Comparison of ENCODE assay signal across 21 mouse cellular contexts in genomic region chr11:62924091-62924761, GRCm38 (mm10). TPM values are rescaled to one million over a fixed set of nuclear protein-coding genes. Genes with fewer than 3 reads are reported as not detected.
A peak's percentile ranks its signal among the peaks of the same experiment; 100 is the strongest.
DNase-seq lines count a peak whose midpoint lies in the region; ATAC-seq and TF ChIP-seq lines count a peak whose summit lies in the region.
"Had no signal": no experiment of that assay in that cellular context is flagged by ENCODE, and none has a peak within 500 bp of the region (broad histone marks: within the 10 kb centered on the region; RNA-seq: fewer than 3 reads in every experiment).

No protein-coding gene starts in this region.

- no peaks in the 10 kb centered on the region for H3K27me3 ChIP-seq in heart, embryonic 12.5 days (replicated peaks)
- H3K27me3 ChIP-seq in lung, postnatal 0 days (replicated peaks; ENCODE audit: insufficient read depth, low read length): no peaks in the 10 kb centered on the region
- no peaks in the 10 kb centered on the region for H3K27me3 ChIP-seq in heart, embryonic 13.5 days (replicated peaks)
- no peaks in the 10 kb centered on the region for H3K27me3 ChIP-seq in hindbrain, embryonic 12.5 days
- H3K27me3 ChIP-seq: limb, embryonic 13.5 days had no signal

- no peaks in the 10 kb centered on the region for H3K36me3 ChIP-seq in heart, embryonic 12.5 days
- H3K36me3 ChIP-seq in lung, postnatal 0 days (ENCODE audit: insufficient read depth, low read length): no peaks in the 10 kb centered on the region
- no peaks in the 10 kb centered on the region for H3K36me3 ChIP-seq in heart, embryonic 13.5 days
- H3K36me3 ChIP-seq in hindbrain, embryonic 12.5 days: no peaks in the 10 kb centered on the region
- H3K36me3 ChIP-seq: limb, embryonic 13.5 days had no signal

- no peak for TF ChIP-seq CTCF in lung, postnatal 0 days (IDR thresholded peaks at IDR 0.05)

- H3K27ac ChIP-seq in heart, embryonic 12.5 days (ENCODE audit: poor library complexity, severe bottlenecking): no peak overlapping the region
- no peak overlapping the region for H3K27ac ChIP-seq in lung, postnatal 0 days (ENCODE audit: low read length)
- 0 out of 2 replicates have a peak overlapping the region, but pooled peaks have one; percentile 45 for H3K27ac ChIP-seq in heart, embryonic 13.5 days (replicated peaks)
- no peak overlapping the region for H3K27ac ChIP-seq in hindbrain, embryonic 12.5 days
- H3K27ac ChIP-seq: hindbrain, embryonic 14.5 days; left cerebral cortex, adult 2 months; limb, embryonic 13.5 days had no signal

- 34% methylated on average over 6 of the region's 6 CpGs for WGBS in heart, embryonic 12.5 days
- WGBS in lung, postnatal 0 days: 43% methylated on average over 6 of the region's 6 CpGs
- 35% methylated on average over 6 of the region's 6 CpGs for WGBS in heart, embryonic 13.5 days
- 86% methylated on average over 6 of the region's 6 CpGs for WGBS in hindbrain, embryonic 12.5 days

- H3K9ac ChIP-seq in heart, embryonic 12.5 days: no peak overlapping the region
- H3K9ac ChIP-seq in lung, postnatal 0 days (replicated peaks; ENCODE audit: low read depth): no peak overlapping the region
- no peak overlapping the region for H3K9ac ChIP-seq in heart, embryonic 13.5 days
- H3K9ac ChIP-seq in hindbrain, embryonic 12.5 days: no peak overlapping the region
- H3K9ac ChIP-seq: hindbrain, embryonic 14.5 days; limb, embryonic 13.5 days had no signal

- no peak for TF ChIP-seq EP300 in lung, postnatal 0 days (IDR thresholded peaks at IDR 0.05)

- no peak overlapping the region; the same call in 1 of the 2 replicates for H3K4me2 ChIP-seq in heart, embryonic 12.5 days
- no peak overlapping the region for H3K4me2 ChIP-seq in lung, postnatal 0 days (replicated peaks; ENCODE audit: low read depth, low read length)
- H3K4me2 ChIP-seq in heart, embryonic 13.5 days: no peak overlapping the region
- H3K4me2 ChIP-seq in hindbrain, embryonic 12.5 days (replicated peaks): no peak overlapping the region
- H3K4me2 ChIP-seq: hindbrain, embryonic 14.5 days; limb, embryonic 13.5 days; midbrain, embryonic 11.5 days had no signal

- peaks cover 15% of the 10 kb centered on the region for H3K4me1 ChIP-seq in heart, embryonic 12.5 days (replicated peaks)
- no peaks in the 10 kb centered on the region; the same call in 1 of the 2 replicates for H3K4me1 ChIP-seq in lung, postnatal 0 days (ENCODE audit: insufficient read depth, low read depth, low read length)
- peaks cover 22% of the 10 kb centered on the region for H3K4me1 ChIP-seq in heart, embryonic 13.5 days
- peaks cover 5% of the 10 kb centered on the region; the same call in 1 of the 2 replicates for H3K4me1 ChIP-seq in hindbrain, embryonic 12.5 days

- H3K4me3 ChIP-seq in heart, embryonic 12.5 days: no peak overlapping the region
- H3K4me3 ChIP-seq in lung, postnatal 0 days (ENCODE audit: low read depth, low read length): no peak overlapping the region
- H3K4me3 ChIP-seq in heart, embryonic 13.5 days: no peak overlapping the region
- no peak overlapping the region for H3K4me3 ChIP-seq in hindbrain, embryonic 12.5 days
- H3K4me3 ChIP-seq: left cerebral cortex, adult 2 months; limb, embryonic 13.5 days had no signal

- no peak for ATAC-seq in heart, embryonic 12.5 days (ENCODE audit: insufficient number of reproducible peaks, low FRiP score)
- ATAC-seq in lung, postnatal 0 days: no peak
- ATAC-seq in heart, embryonic 13.5 days (ENCODE audit: extremely low read depth, insufficient number of reproducible peaks, low FRiP score, low TSS enrichment): no peak
- no peak for ATAC-seq in hindbrain, embryonic 12.5 days (ENCODE audit: low FRiP score)
- ATAC-seq: activated CD4-positive, CD25-positive, alpha-beta regulatory T cell, adult 4 months; forebrain, embryonic 14.5 days; intestine, postnatal 0 days had no signal

- 0 out of 2 replicates have a peak, but pooled peaks cover 4% of the 10 kb centered on the region for H3K9me3 ChIP-seq in heart, embryonic 12.5 days (replicated peaks)
- H3K9me3 ChIP-seq in lung, postnatal 0 days (ENCODE audit: low read length): no peaks in the 10 kb centered on the region
- H3K9me3 ChIP-seq in heart, embryonic 13.5 days: peaks cover 12% of the 10 kb centered on the region; the same call in 1 of the 2 replicates
- 0 out of 2 replicates have a peak, but pooled peaks cover 4% of the 10 kb centered on the region for H3K9me3 ChIP-seq in hindbrain, embryonic 12.5 days (replicated peaks)

- DNase-seq in heart, adult 11 months: peak; percentile 98
- peak; percentile 31 for DNase-seq in lung, postnatal 0 days (ENCODE audit: low spot score)
- no peak for DNase-seq in lung, postnatal 14 days
- DNase-seq in skeletal muscle tissue, adult 2 months (ENCODE audit: low read depth, low spot score): peak; percentile 71
- no peak for DNase-seq in cerebellum, postnatal 36 days
- DNase-seq: adrenal gland, postnatal 36 days; cerebellum, adult 9-11 months; embryo, embryonic 11 days had no signal

RNA-seq across cellular contexts. Expression of gene Cdrt4, which starts 26.8 kb away (rescaled TPM):
- 0.28 TPM in 1 of 2 replicates, not detected in the other for polyA plus RNA-seq in heart, embryonic 12.5 days (2016; fragmentation: Nextera tagmentation; extraction: Ambion mirVana)
- 0.23 TPM in 1 of 2 replicates, not detected in the other for polyA plus RNA-seq in lung, postnatal 0 days (2015; fragmentation: Nextera tagmentation; extraction: Ambion mirVana)
- not detected in 2 replicates for polyA plus RNA-seq in heart, embryonic 13.5 days (2015; fragmentation: Nextera tagmentation; extraction: Ambion mirVana)
- not detected in 2 replicates for polyA plus RNA-seq in hindbrain, embryonic 12.5 days (2016; fragmentation: Nextera tagmentation; extraction: Ambion mirVana)
- polyA plus RNA-seq: activated CD4-positive, CD25-positive, alpha-beta regulatory T cell, adult 4 months; forebrain, embryonic 14.5 days; hindbrain, embryonic 14.5 days; intestine, postnatal 0 days; liver, embryonic 16.5 days; midbrain, embryonic 11.5 days; neural tube, embryonic 14.5 days; spleen, adult 2 months had no signal

RNA-seq across cellular contexts. Expression of gene Tvp23b, which starts 45.0 kb away (rescaled TPM):
- 48.0 and 50.6 TPM in 2 replicates for polyA plus RNA-seq in heart, embryonic 12.5 days (2016; fragmentation: Nextera tagmentation; extraction: Ambion mirVana)
- 68.5 and 73.0 TPM in 2 replicates for polyA plus RNA-seq in lung, postnatal 0 days (2015; fragmentation: Nextera tagmentation; extraction: Ambion mirVana)
- polyA plus RNA-seq in heart, embryonic 13.5 days (2015; fragmentation: Nextera tagmentation; extraction: Ambion mirVana): 47.7 and 52.3 TPM in 2 replicates
- 49.5 and 51.7 TPM in 2 replicates for polyA plus RNA-seq in hindbrain, embryonic 12.5 days (2016; fragmentation: Nextera tagmentation; extraction: Ambion mirVana)

Comparison
In these comparisons a context has a peak if more than half of its experiments do, and no peak if none do; other contexts are left out.
1. DNase-seq: peak in heart, adult 11 months (single experiment), lung, postnatal 0 days (single experiment) and skeletal muscle tissue, adult 2 months (single experiment); none in lung, postnatal 14 days (single experiment) and cerebellum, postnatal 36 days (0 of 2).